Mouse (Mus musculus): ENCODE data around the gene Eya3. TPM values are rescaled to one million over a fixed set of nuclear protein-coding genes. Genes with fewer than 3 reads are reported as not detected.
"Not testable (repeated sequence)": the region's sequence is repeated elsewhere in the genome, so short reads cannot be mapped to it uniquely, and the experiment has no call there.

Eya3 gene
- polyA plus RNA-seq, 1 experiment from 2014 or later = 25.4 TPM

DNA sequence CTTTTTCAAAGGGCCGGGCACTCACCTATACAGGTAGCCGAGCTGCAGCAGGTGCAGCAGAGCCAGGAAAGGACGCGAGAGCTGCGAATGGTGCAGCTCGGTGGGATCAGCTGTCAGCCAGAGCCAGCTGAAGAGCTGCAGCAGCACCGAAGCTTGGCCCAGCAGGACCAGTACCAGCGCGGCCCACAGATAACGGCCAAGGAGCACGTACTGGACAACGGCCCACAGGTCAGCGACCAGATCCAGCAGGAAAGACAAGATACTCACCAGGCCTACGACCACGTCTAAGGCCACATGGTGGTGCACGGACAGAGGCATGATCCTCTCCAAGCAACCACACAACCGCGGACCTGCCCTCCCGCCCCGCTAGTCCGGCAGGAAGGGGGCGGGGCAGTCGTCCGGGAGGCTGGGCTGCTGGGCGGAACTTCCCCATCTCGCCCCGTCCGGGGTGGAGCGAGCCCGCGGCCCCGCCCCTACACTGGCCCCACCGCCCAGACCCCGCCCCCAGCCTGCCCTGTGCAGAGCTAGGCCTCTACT, 93.4 kb downstream of the Eya3 start, which contains the start of gene Xkr8:
Gene Xkr8 (minus strand): TSS at position 399 of the 537 bp plus-strand sequence.
- H3K4me1 ChIP-seq (replicated peaks) = peaks cover 9% of the 10 kb centered on the region; the same call in 1 of the 2 replicates
- H3K27ac ChIP-seq = peak within 1 kb of the TSS; percentile 18; the same call in 1 of the 2 replicates
- H3K36me3 ChIP-seq = no peaks in the 10 kb centered on the region
- WGBS = 1% methylated on average over 34 of the region's 34 CpGs
- peak within 1 kb of the TSS; percentile 57 for H3K9ac ChIP-seq
- H3K4me3 ChIP-seq (replicated peaks) = peak within 1 kb of the TSS; percentile 53
- peak within 1 kb of the TSS; percentile 93 for H3K4me2 ChIP-seq (replicated peaks)
- no peaks in the 10 kb centered on the region for H3K9me3 ChIP-seq
- ATAC-seq = peak; percentile 99
- no peaks in the 10 kb centered on the region for H3K27me3 ChIP-seq (replicated peaks)

DNA sequence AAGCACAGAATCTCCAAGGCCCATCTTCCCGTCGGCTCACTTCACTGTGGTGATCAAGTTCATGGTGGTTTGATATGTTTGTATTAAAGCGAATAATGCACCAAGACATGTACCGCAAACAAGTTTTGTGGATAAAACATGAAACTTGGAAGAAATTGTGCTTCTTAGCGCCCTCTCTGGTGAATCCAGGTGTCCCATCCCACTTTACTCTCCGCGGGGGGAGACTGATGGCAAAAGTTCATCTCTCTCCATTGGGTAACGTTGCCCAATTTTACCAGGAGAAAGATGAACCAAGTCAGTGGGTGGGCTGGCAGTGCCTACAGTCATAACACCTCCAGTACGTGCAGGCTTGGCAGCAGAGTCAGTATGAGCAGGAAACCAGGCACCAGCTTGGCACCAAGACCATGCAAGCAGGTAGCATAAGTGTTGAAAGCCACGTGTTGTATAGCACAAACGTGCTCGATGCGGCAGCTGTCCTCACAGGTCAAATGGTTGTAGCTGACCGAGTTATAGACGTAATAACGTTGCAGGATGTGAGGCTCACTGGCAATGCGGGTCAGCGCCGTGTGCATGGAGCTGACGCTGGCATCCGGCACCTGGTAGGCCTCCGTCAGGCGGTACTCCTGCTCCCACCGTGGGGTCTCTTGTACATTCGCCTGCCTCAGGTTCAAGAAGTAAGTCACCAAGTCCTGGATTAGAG, 94.4 kb downstream of the Eya3 start:
- no peak for ATAC-seq
- Histone ChIP-seq H3K27ac (no peak overlapping the region), H3K4me3 (replicated peaks) (no peak overlapping the region), H3K4me1 (replicated peaks) (peaks cover 9% of the 10 kb centered on the region; the same call in 1 of the 2 replicates), H3K9me3 (no peaks in the 10 kb centered on the region), H3K9ac (no peak overlapping the region), H3K27me3 (replicated peaks) (no peaks in the 10 kb centered on the region), H3K36me3 (no peaks in the 10 kb centered on the region), H3K4me2 (replicated peaks) (no peak overlapping the region)
- WGBS = 92% methylated on average over 25 of the region's 25 CpGs

DNA sequence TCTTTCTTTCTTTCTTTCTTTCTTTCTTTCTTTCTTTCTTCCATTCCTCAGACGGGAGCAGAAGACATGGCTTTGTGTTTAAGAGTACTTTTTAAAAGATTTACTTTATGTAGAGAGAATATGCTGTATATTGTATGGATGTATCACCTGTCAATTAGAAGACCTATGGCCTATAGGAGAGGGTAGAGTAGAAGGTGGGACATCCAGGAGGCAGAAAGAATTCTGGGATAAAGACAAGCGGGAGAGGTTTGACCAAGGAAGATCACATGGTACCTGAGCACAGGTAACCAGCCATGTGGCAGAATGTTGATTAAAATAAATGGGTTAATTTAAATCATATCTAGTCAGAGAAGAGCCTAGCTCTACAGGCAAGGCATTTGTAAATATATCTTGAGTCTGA, 96.0 kb downstream of the Eya3 start:
- H3K4me2 ChIP-seq (replicated peaks) = no peak overlapping the region
- 95% methylated on average over 2 of the region's 2 CpGs for WGBS
- H3K27ac ChIP-seq = no peak overlapping the region
- no peaks in the 10 kb centered on the region for H3K9me3 ChIP-seq
- no peak overlapping the region for H3K4me3 ChIP-seq (replicated peaks)
- peaks cover 9% of the 10 kb centered on the region; the same call in 1 of the 2 replicates for H3K4me1 ChIP-seq (replicated peaks)
- H3K9ac ChIP-seq = no peak overlapping the region
- no peaks in the 10 kb centered on the region for H3K27me3 ChIP-seq (replicated peaks)
- H3K36me3 ChIP-seq = no peaks in the 10 kb centered on the region
- ATAC-seq = no peak

DNA sequence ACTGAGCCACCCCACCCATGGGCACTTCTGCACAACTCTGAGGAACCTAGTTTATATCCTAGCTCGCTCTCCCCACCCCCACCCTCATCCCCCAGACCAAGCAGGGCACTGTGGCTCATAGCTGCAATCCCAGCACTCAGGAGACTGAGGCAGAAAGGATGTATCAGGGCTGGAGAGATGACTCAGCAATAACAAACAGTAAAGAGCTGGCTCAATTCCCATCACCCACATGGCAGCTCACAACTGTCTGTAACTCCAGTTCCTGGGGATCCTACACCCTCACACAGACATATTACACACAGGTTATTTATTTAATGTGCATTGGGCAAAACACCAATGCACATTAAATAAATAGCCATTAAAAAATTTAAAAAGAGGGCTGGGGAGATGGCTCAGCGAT, 96.6 kb downstream of the Eya3 start:
- Histone ChIP-seq H3K27ac (no peak overlapping the region), H3K9ac (no peak overlapping the region), H3K4me1 (replicated peaks) (peaks cover 9% of the 10 kb centered on the region; the same call in 1 of the 2 replicates), H3K4me3 (replicated peaks) (no peak overlapping the region), H3K9me3 (no peaks in the 10 kb centered on the region), H3K36me3 (no peaks in the 10 kb centered on the region), H3K4me2 (replicated peaks) (no peak overlapping the region), H3K27me3 (replicated peaks) (no peaks in the 10 kb centered on the region)
- 79% methylated on average over 2 of the region's 2 CpGs for WGBS
- ATAC-seq = no peak

DNA sequence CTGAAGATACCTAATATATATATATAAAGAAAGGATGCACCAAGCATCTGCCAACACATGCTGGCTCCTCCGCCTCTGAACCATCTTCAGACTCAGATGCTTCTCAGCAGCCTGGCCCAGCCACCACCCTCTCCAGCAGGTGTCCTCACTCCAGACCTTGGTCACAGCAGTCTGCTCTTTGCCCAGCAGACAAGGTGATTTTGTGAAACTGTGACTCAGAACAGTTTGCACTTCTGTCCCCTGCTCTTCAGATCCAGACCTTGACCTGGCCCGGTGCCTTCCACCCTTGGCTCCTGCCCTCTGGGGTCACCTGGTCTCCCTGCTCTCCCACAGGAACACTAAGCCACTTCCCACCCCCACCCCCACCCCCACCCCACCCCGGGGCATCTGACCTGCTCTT, 97.1 kb downstream of the Eya3 start:
- ATAC-seq = no peak
- H3K9ac ChIP-seq = no peak overlapping the region
- H3K36me3 ChIP-seq = no peaks in the 10 kb centered on the region
- no peak overlapping the region for H3K27ac ChIP-seq
- WGBS = 49% methylated on average over 3 of the region's 3 CpGs
- no peaks in the 10 kb centered on the region for H3K9me3 ChIP-seq
- no peaks in the 10 kb centered on the region for H3K27me3 ChIP-seq (replicated peaks)
- no peak overlapping the region for H3K4me3 ChIP-seq (replicated peaks)
- no peak overlapping the region for H3K4me2 ChIP-seq (replicated peaks)
- H3K4me1 ChIP-seq (replicated peaks) = peaks cover 9% of the 10 kb centered on the region; the same call in 1 of the 2 replicates

DNA sequence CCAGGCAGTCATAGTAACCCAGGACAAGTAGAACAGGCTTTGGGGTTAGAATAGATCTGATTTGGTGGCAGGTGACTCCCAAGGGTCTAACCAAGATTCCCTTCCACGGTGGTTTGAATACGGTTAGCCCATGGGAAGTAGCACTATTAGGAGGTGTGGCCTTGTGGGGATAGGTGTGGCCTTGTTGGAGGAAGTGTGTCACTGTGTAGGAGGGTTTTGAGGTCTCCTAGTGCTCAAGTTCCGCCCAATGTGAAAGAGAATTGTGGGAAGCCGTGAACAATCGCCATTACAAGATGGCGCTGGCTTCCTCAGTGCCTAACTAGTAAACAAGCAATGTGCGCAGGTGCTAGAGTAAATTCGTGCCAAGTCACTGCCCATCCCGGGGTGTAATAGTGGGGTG, 98.4 kb downstream of the Eya3 start:
- H3K27ac ChIP-seq; H3K9me3 ChIP-seq; ATAC-seq; H3K36me3 ChIP-seq; H3K9ac ChIP-seq; H3K27me3 ChIP-seq (replicated peaks); H3K4me1 ChIP-seq (replicated peaks); H3K4me2 ChIP-seq (replicated peaks); H3K4me3 ChIP-seq (replicated peaks): not testable (repeated sequence)
- 92% methylated on average over 9 of the region's 9 CpGs for WGBS

DNA sequence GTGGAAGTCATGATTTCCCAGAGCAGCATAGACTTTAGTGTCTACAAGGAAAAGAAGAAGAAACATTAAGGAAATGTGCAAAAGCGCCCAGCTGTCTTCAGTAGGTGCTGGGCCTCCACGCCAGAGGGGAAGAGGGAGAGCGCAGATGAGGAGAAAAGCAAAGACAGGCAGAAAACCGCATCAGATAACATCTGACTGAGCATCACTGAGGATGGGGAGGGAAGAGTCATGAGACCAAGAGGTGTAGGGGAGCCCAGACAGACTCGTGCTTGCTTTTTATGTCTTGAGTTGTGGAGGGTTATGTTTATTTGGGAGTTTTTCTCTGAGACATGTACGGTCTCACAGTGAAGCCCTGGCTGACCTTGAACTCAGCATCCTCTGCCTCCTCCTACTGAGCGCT, 102.7 kb downstream of the Eya3 start:
- H3K4me3 ChIP-seq (replicated peaks) = no peak overlapping the region
- H3K36me3 ChIP-seq = no peaks in the 10 kb centered on the region
- H3K9me3 ChIP-seq = no peaks in the 10 kb centered on the region
- H3K27me3 ChIP-seq (replicated peaks) = no peaks in the 10 kb centered on the region
- no peak overlapping the region for H3K4me2 ChIP-seq (replicated peaks)
- H3K27ac ChIP-seq = no peak overlapping the region
- H3K4me1 ChIP-seq (replicated peaks) = no peaks in the 10 kb centered on the region
- ATAC-seq = no peak
- WGBS = 89% methylated on average over 7 of the region's 7 CpGs
- H3K9ac ChIP-seq = no peak overlapping the region

DNA sequence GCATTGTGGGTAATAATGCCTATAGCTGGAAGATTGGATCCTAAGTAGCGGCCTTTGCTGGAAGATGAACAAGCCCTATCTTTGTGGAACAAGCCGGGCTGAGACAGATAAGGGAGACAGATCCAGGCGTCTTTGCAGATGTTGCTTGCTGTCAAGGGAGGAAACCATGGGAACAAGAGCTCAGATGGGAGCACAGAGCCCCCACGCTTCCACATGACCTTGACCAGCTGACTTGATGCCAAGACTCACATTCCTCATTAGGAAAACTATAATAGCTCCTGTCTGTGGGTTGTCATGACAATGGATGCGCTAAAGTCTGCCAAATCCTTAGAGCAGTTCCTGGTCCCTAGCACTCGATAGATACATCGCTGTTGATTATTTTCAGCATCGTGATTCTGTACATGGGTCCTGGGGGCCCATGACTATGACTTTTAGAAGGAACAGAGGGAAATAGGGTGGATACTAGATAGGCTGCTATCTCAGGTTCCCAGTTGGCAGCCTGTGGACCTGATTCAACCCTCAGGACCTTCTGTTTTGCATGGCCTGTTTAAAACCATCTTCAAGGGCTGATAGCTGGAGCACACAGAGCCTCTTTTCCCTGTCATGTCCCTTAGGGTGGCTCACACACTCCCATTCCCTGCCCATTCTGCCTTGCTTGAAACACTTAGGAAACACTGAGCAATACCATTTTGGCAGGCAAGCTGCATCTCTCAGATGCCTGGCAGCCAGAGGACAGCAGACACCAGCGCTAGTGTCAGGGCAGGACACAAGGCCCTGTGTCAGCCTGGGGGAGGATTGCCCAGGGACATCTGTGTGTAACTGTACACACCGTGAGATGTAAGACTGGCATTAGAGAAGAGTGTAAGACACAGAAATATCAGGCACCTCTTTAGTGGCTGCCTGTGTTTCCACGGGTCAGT, 105.5 kb downstream of the Eya3 start:
- Histone ChIP-seq H3K36me3 (no peaks in the 10 kb centered on the region), H3K9me3 (no peaks in the 10 kb centered on the region), H3K4me1 (replicated peaks) (no peaks in the 10 kb centered on the region), H3K9ac (no peak overlapping the region), H3K27ac (no peak overlapping the region), H3K4me3 (replicated peaks) (no peak overlapping the region), H3K27me3 (replicated peaks) (no peaks in the 10 kb centered on the region), H3K4me2 (replicated peaks) (no peak overlapping the region)
- ATAC-seq = no peak
- 77% methylated on average over 11 of the region's 11 CpGs for WGBS

DNA sequence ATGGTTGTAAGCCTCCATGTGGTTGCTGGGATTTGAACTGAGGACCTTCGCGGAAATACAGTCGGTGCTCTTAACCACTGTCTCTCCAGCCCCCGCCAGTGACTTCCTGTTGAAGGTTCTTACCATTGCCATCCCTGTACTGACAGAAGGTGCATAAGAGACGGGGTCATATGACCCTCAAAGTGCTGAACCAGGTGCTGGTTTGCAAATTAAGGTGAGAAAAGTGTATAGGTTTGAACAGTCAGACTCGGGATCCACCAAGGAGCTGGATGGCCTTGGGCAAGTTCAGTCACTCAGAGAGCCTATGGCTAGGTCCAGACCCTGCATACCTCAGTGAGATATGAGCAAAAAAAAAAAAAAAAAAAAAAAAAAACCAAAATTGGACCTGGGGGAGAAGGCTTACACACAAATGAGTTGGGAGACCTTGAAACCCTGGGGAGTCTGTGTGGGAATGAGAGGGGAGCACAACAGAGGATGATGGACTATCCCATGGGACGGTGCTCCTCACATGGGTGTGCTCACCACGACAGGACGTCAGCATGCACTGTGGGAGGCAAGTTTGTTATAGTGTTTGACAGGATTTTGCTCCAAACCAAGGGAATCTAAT, 108.2 kb downstream of the Eya3 start:
- H3K36me3 ChIP-seq = no peaks in the 10 kb centered on the region
- no peaks in the 10 kb centered on the region for H3K27me3 ChIP-seq (replicated peaks)
- 93% methylated on average over 9 of the region's 9 CpGs for WGBS
- no peak overlapping the region for H3K9ac ChIP-seq
- ATAC-seq = no peak
- H3K9me3 ChIP-seq = no peaks in the 10 kb centered on the region
- 0 out of 2 replicates have a peak overlapping the region, but pooled peaks have one; percentile 34 for H3K4me2 ChIP-seq (replicated peaks)
- no peak overlapping the region for H3K27ac ChIP-seq
- no peaks in the 10 kb centered on the region for H3K4me1 ChIP-seq (replicated peaks)
- H3K4me3 ChIP-seq (replicated peaks) = no peak overlapping the region

DNA sequence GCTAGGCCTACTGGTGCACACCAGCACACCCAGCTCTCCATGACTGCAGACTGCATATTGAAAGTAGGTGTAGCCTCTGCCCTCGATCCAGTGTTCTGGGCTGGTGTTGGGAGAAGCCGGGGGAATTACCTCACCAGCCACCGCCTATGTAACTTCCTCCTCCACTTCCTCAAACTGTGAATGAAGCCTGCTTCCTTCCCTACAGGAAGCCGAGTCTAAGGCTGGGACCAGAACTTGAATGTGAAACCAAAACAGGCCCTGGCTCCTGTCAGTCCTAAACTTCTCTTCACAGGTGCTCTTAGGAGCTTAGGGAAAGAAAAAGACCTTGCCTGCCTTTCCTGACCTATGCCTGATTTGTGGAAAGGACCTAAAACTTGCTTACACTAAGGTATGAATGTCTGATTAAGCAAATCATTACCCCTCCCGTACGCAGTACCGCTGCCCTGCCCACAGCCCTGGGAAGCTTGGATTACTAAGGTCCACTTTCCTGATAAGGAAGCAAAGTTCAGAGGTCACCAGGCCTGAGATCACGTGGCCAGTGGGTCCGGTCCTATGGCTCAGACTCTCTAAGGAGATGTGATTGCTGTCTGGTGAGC, 109.0 kb downstream of the Eya3 start:
- no peaks in the 10 kb centered on the region for H3K4me1 ChIP-seq (replicated peaks)
- H3K27ac ChIP-seq = peak overlapping the region; percentile 66
- WGBS = 43% methylated on average over 9 of the region's 9 CpGs
- H3K27me3 ChIP-seq (replicated peaks) = no peaks in the 10 kb centered on the region
- H3K4me3 ChIP-seq (replicated peaks) = no peak overlapping the region
- peak overlapping the region; percentile 34; the same call in 1 of the 2 replicates for H3K4me2 ChIP-seq (replicated peaks)
- H3K36me3 ChIP-seq = no peaks in the 10 kb centered on the region
- ATAC-seq = peak; percentile 78
- H3K9ac ChIP-seq = 0 out of 2 replicates have a peak overlapping the region, but pooled peaks have one; percentile 9
- no peaks in the 10 kb centered on the region for H3K9me3 ChIP-seq

DNA sequence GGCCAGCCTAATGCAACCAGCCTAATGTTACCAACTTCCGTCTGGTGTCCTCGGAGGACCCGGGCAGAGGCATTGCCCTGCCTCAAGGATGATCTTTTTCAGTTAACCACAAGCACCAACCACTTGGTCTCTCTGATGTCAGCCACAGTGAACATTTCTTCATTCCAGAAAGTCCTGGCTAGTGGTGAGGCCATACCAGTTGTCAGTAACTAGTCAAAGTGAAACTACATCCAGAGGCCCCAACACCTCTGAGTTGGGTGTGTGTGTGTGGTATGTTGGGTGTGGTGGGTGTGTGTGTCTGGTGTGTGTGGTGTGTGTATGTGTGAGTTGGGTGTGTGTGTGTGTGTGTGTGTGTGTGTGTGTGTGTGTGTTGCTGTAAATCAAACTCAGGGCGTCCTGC, 110.0 kb downstream of the Eya3 start:
- H3K4me1 ChIP-seq (replicated peaks) = no peaks in the 10 kb centered on the region
- no peak overlapping the region for H3K4me3 ChIP-seq (replicated peaks)
- no peaks in the 10 kb centered on the region for H3K9me3 ChIP-seq
- H3K4me2 ChIP-seq (replicated peaks) = no peak overlapping the region
- ATAC-seq = no peak
- H3K9ac ChIP-seq = no peak overlapping the region
- H3K27me3 ChIP-seq (replicated peaks) = no peaks in the 10 kb centered on the region
- WGBS = 88% methylated on average over 4 of the region's 4 CpGs
- H3K36me3 ChIP-seq = no peaks in the 10 kb centered on the region
- H3K27ac ChIP-seq = no peak overlapping the region

Measured in intestine, embryonic 15.5 days (tissue).